Mouse (Mus musculus) erythroblast, embryonic 14.5 days (primary cell): ENCODE data around the gene Qrich1. TPM values are rescaled to one million over a fixed set of nuclear protein-coding genes. Genes with fewer than 3 reads are reported as not detected.
A peak's percentile ranks its signal among the peaks of the same experiment; 100 is the strongest.

Source experiments
- H3K27me3 ChIP-seq: 2 replicates; pipeline ENCODE4 v1.6.1; 2012; ENCODE audit warnings: inconsistent platforms; ENCODE audit not compliant: control insufficient read depth
- H3K36me3 ChIP-seq: 2 replicates; pipeline ENCODE4 v1.6.1; 2012; ENCODE audit warnings: mild to moderate bottlenecking, inconsistent platforms; ENCODE audit not compliant: control insufficient read depth
- H3K4me1 ChIP-seq: 2 replicates; pipeline ENCODE4 v1.6.1; 2012; ENCODE audit warnings: inconsistent platforms; ENCODE audit not compliant: control insufficient read depth
- H3K4me3 ChIP-seq: replicated peaks from 2 replicates; pipeline ENCODE3; 2012; ENCODE audit warnings: moderate library complexity, mild to moderate bottlenecking, inconsistent platforms
- H3K9me3 ChIP-seq: 2 replicates; pipeline ENCODE4 v1.6.1; 2012; ENCODE audit warnings: low read length, inconsistent platforms, mixed read lengths; ENCODE audit not compliant: control insufficient read depth
- GATA1 ChIP-seq: IDR thresholded peaks from 2 replicates; pipeline ENCODE4 v1.6.1; 2012; ENCODE audit warnings: low read length, inconsistent platforms, mixed read lengths
- TAL1 ChIP-seq: IDR thresholded peaks from 3 replicates; pipeline ENCODE4 v1.6.1; 2012; ENCODE audit warnings: low read length, inconsistent platforms, mixed read lengths
- polyA plus RNA-seq: library from polyadenylated mRNA; stranded (reverse); fragments of >175 nt; gene quantifications from 2 replicates; pipeline ENCODE4 v1.2.3, GENCODE M21; 2012

The Qrich1 gene
- polyA plus RNA-seq, 1 experiment = 3.5 TPM

DNA sequence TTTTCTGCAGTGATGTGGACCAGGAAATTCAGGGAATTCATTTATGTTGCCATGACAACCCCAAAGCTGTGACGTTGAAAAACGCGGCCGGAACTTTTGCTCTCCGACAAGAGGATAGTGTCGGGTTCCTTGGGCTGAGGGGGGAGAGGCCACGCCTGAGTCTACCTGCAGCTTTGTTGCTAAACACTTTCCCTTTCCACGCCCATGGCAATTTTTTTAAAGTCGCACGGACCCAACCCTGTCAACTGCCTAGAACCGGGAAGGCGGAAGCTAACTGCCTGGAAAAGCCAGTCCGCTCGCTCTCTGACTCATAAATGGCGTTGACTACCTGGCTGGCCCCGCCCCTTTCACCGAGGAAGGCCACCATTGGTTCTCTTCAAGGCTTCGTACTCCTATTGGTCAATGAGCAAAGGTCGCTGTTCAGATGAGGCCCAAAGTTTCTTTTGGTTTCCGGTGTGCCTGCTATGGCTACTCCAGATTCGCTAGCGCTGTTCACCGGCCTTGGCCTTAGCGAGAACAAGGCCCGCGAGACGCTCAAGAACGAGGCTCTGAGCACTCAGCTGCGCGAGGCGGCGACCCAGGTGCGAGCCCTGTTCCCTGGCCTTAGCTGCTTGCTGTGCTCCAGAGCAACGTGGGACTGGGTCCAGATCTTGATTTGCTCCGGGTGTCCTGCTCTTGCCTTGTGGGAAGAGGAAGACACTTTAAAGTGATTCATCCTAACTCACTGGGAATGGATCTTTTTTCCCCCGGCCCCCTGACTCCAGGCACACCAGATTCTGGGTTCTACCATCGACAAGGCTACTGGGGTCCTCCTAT, 8.8 kb upstream of the Qrich1 start, which contains the start of gene Qars:
TSS of gene Qars (plus strand) at position 88 of the 816 bp plus-strand sequence.
- H3K4me1 ChIP-seq = peaks cover 29% of the 10 kb centered on the region
- peaks cover 49% of the 10 kb centered on the region for H3K36me3 ChIP-seq
- TF ChIP-seq TAL1 = no peak
- no peak for TF ChIP-seq GATA1
- no peaks in the 10 kb centered on the region for H3K27me3 ChIP-seq
- H3K4me3 ChIP-seq = peak within 1 kb of the TSS; percentile 78
- no peaks in the 10 kb centered on the region for H3K9me3 ChIP-seq

DNA sequence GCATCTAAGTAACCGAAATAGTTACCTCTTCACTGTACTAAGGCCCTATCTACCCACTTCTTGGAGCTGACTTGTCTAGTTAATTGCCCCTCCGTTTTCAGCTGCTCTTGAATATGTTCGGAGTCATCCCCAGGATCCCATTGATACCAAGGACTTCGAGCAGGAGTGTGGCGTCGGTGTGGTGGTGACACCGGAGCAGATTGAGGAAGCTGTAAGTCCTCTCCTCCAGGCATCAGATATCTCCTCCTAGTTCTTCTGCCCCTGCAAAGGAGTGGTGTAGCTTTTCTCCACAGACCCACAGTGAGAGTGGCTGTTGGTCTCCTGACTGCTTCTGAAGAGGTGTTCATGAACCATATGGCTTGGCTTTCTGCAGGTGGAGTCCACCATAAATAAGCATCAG, 7.8 kb upstream of the Qrich1 start:
- no peaks in the 10 kb centered on the region for H3K27me3 ChIP-seq
- TF ChIP-seq TAL1 = no peak
- TF ChIP-seq GATA1 = no peak
- no peaks in the 10 kb centered on the region for H3K9me3 ChIP-seq
- H3K4me3 ChIP-seq = peak overlapping the region; percentile 78
- H3K4me1 ChIP-seq = peaks cover 36% of the 10 kb centered on the region
- H3K36me3 ChIP-seq = peaks cover 49% of the 10 kb centered on the region

- peaks cover 70% of the 10 kb centered on the region for H3K36me3 ChIP-seq
- TF ChIP-seq GATA1 (no peak), TAL1 (no peak)
- peaks cover 60% of the 10 kb centered on the region for H3K4me1 ChIP-seq
- peak overlapping the region; percentile 99 for H3K4me3 ChIP-seq
- H3K9me3 ChIP-seq = no peaks in the 10 kb centered on the region
- H3K27me3 ChIP-seq = no peaks in the 10 kb centered on the region
Measured at GRCm38 (mm10) chr9:108517253-108517930, 786 bp downstream of the Qrich1 start.

- no peaks in the 10 kb centered on the region for H3K9me3 ChIP-seq
- no peaks in the 10 kb centered on the region for H3K27me3 ChIP-seq
- peaks cover 68% of the 10 kb centered on the region for H3K36me3 ChIP-seq
- peaks cover 57% of the 10 kb centered on the region for H3K4me1 ChIP-seq
- TF ChIP-seq TAL1 (no peak), GATA1 (no peak)
- H3K4me3 ChIP-seq = peak overlapping the region; percentile 99
Measured at GRCm38 (mm10) chr9:108517931-108518332, 1.3 kb downstream of the Qrich1 start.

DNA sequence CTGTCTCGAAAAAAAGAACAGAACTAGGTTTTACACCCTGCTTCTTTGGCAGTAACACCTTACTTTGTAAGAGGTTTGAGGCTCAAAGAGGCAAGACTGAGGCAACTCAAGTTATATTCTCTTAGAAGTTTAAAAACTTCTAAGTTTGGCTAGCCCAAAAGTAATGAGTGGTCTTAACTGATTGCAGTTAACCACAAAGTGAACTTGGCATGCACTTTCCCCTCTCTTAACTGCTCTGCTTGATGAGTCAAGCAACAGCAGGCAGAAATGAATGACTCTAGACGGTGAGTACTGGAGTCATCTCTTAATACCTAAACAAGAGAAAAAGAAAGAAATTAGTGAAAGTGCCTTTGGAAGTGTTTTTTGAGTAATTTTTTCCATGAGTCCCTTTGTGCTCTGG, 5.0 kb downstream of the Qrich1 start:
- Histone ChIP-seq H3K36me3 (peaks cover 67% of the 10 kb centered on the region), H3K27me3 (no peaks in the 10 kb centered on the region), H3K4me1 (peaks cover 37% of the 10 kb centered on the region), H3K4me3 (no peak overlapping the region), H3K9me3 (no peaks in the 10 kb centered on the region)
- TF ChIP-seq TAL1 (no peak), GATA1 (no peak)

DNA sequence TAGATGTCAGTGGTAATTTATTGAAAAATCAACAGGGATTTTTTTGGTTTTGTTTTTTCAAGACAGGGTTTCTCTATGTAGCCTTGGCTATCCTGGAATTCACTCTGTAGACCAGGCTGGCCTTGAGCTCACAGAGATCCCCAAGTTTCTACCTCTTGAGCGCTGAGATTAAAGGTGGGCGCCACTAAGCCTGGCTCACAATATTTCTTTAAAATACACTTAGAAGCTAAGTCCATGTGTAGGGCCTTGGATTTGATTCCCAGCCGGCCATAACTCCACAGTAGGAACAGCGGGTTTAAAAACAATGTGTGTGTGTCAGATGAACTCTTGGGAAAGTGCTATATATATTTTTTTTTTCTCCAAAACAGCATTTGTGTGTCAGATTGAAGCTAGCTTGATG, 6.7 kb downstream of the Qrich1 start:
- H3K27me3 ChIP-seq = no peaks in the 10 kb centered on the region
- no peak overlapping the region for H3K4me3 ChIP-seq
- TF ChIP-seq GATA1 = no peak
- TF ChIP-seq TAL1 = no peak
- no peaks in the 10 kb centered on the region for H3K9me3 ChIP-seq
- H3K36me3 ChIP-seq = peaks cover 83% of the 10 kb centered on the region
- H3K4me1 ChIP-seq = peaks cover 32% of the 10 kb centered on the region

- Histone ChIP-seq H3K27me3 (no peaks in the 10 kb centered on the region), H3K4me3 (no peak overlapping the region), H3K4me1 (peaks cover 12% of the 10 kb centered on the region), H3K36me3 (peaks cover 85% of the 10 kb centered on the region), H3K9me3 (no peaks in the 10 kb centered on the region)
- TF ChIP-seq TAL1 = no peak
- no peak for TF ChIP-seq GATA1
Measured at GRCm38 (mm10) chr9:108525400-108525799, 8.8 kb downstream of the Qrich1 start.

- H3K4me1 ChIP-seq = no peaks in the 10 kb centered on the region
- no peaks in the 10 kb centered on the region for H3K27me3 ChIP-seq
- H3K4me3 ChIP-seq = no peak overlapping the region
- peaks cover 97% of the 10 kb centered on the region for H3K36me3 ChIP-seq
- TF ChIP-seq TAL1 (no peak), GATA1 (no peak)
- no peaks in the 10 kb centered on the region for H3K9me3 ChIP-seq
Measured at GRCm38 (mm10) chr9:108530954-108531353, 14.3 kb downstream of the Qrich1 start.

GRCm38 (mm10) chr9:108531496-108531895, 14.9 kb downstream of the Qrich1 start:
- Histone ChIP-seq H3K27me3 (no peaks in the 10 kb centered on the region), H3K9me3 (no peaks in the 10 kb centered on the region), H3K4me1 (no peaks in the 10 kb centered on the region), H3K36me3 (peaks cover 98% of the 10 kb centered on the region), H3K4me3 (no peak overlapping the region)
- TF ChIP-seq GATA1 (no peak), TAL1 (no peak)
